Mouse (Mus musculus) hindbrain, embryonic 13.5 days (tissue): ENCODE measurements around the gene Cacng3. TPM values are rescaled to one million over a fixed set of nuclear protein-coding genes. Genes with fewer than 3 reads are reported as not detected.

Experiments used
- ATAC-seq: fragments of 200-750 bp; cut with Nextera tagmentation; 2 replicates; pipeline ENCODE4 v1.8.0; 2017; ENCODE audit warnings: moderate TSS enrichment; ENCODE audit not compliant: low FRiP score
- H3K27ac ChIP-seq: fragments of 300-500 bp; sonication (generic); 2 replicates; pipeline ENCODE4 v1.5.1; 2015; ENCODE audit warnings: inconsistent platforms, mild to moderate bottlenecking, moderate library complexity
- H3K27me3 ChIP-seq: fragments of 300-500 bp; sonication (generic); 2 replicates; pipeline ENCODE4 v1.6.1; 2015; ENCODE audit warnings: mild to moderate bottlenecking, inconsistent platforms
- H3K36me3 ChIP-seq: fragments of 300-500 bp; sonication (generic); 2 replicates; pipeline ENCODE4 v1.6.1; 2015; ENCODE audit warnings: mild to moderate bottlenecking, inconsistent platforms
- H3K4me1 ChIP-seq: fragments of 300-500 bp; sonication (generic); replicated peaks from 2 replicates; pipeline ENCODE4 v1.6.1; 2015; ENCODE audit warnings: inconsistent platforms
- H3K4me2 ChIP-seq: fragments of 300-500 bp; sonication (generic); 2 replicates; pipeline ENCODE4 v1.6.1; 2015; ENCODE audit warnings: inconsistent platforms, mild to moderate bottlenecking, moderate library complexity
- H3K4me3 ChIP-seq: fragments of 300-500 bp; sonication (generic); 2 replicates; pipeline ENCODE4 v1.5.1; 2015; ENCODE audit warnings: mild to moderate bottlenecking, inconsistent platforms
- H3K9ac ChIP-seq: fragments of 300-500 bp; sonication (generic); 2 replicates; pipeline ENCODE4 v1.6.1; 2015; ENCODE audit warnings: mild to moderate bottlenecking, inconsistent platforms
- H3K9me3 ChIP-seq: fragments of 300-500 bp; sonication (generic); 2 replicates; pipeline ENCODE4 v1.6.1; 2016; ENCODE audit warnings: inconsistent platforms
- WGBS: fragments of 180-500 bp; shearing (Covaris S2); methylation state at CpG from one replicate; pipeline ENCODE4 v1.1.7; 2015; 5-methylcytosine and 5-hydroxymethylcytosine counted together
- polyA plus RNA-seq: library from polyadenylated mRNA; unstranded; fragments of >200 nt; fragmentation: Nextera tagmentation; extraction: Ambion mirVana; gene quantifications from 2 replicates; pipeline ENCODE4 v1.2.1, GENCODE M21; 2015

Cacng3 gene
- polyA plus RNA-seq, 1 experiment from 2014 or later = 9.2 TPM

DNA sequence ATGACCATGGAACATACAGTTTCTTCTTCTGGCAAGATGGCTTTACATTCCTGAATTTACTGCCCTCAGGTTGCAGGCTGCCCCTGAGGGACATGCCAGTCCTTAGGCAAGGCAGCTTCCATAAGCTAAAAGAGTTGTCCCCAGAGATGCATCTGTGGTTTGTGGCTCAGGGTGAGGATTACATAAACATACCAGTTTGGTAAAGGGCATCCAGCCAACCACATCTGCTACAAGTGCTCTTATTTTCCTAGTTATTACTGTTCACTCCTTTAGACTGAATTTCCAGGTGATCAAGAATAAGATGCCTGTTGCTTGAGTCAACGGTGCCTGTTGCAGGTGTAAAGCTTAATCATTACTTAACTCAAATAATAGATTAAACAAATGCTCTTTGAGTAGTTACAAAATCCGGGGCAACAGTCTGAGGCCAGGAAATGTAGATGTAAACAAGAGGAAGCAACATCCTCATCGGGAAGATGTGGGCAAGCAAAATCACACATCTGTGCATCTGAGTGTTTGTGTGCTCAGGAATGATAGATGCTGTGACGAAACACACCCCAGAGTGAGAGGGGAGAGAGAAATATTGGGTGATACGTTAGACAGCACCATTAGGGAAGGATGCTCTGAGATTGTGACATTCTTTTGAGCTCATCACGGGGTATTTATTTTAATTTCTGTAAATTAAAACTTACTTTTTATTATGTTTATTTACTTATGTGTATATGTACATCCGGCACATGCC lies 4.8 kb upstream of the Cacng3 start:
- no peak for ATAC-seq
- no peak overlapping the region for H3K4me2 ChIP-seq
- H3K27me3 ChIP-seq = peaks cover 7% of the 10 kb centered on the region; the same call in 1 of the 2 replicates
- no peak overlapping the region for H3K4me3 ChIP-seq
- no peak overlapping the region for H3K27ac ChIP-seq
- no peaks in the 10 kb centered on the region for H3K36me3 ChIP-seq
- H3K9me3 ChIP-seq = no peaks in the 10 kb centered on the region
- no peak overlapping the region for H3K9ac ChIP-seq
- WGBS = 80% methylated on average over 7 of the region's 7 CpGs
- peaks cover 3% of the 10 kb centered on the region for H3K4me1 ChIP-seq

DNA sequence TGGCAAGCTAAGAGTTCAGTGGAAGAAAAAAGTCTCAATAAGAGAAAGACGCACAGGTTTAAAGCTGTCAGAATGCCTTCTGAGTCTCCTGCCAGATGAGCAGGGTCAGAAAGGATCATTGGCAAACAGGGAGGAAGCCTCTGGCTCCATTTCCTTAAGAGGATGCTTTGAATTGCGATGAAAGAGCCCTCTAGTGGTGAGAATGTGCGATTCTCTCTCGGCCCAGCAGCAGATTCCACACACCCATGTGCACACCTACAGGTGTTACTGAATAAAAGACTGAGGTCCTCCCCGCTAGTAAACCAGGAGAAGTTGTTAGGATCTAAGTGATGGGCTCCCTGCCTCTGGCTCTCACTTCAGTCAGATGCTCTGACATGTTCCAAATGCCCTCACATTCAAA lies 2.4 kb upstream of the Cacng3 start:
- ATAC-seq = no peak
- no peak overlapping the region for H3K4me3 ChIP-seq
- no peaks in the 10 kb centered on the region for H3K36me3 ChIP-seq
- H3K4me2 ChIP-seq = no peak overlapping the region
- H3K9ac ChIP-seq = no peak overlapping the region
- H3K27me3 ChIP-seq = peaks cover 16% of the 10 kb centered on the region; the same call in 1 of the 2 replicates
- H3K4me1 ChIP-seq = peaks cover 15% of the 10 kb centered on the region
- no peak overlapping the region for H3K27ac ChIP-seq
- WGBS = 31% methylated on average over 5 of the region's 5 CpGs
- H3K9me3 ChIP-seq = no peaks in the 10 kb centered on the region

DNA sequence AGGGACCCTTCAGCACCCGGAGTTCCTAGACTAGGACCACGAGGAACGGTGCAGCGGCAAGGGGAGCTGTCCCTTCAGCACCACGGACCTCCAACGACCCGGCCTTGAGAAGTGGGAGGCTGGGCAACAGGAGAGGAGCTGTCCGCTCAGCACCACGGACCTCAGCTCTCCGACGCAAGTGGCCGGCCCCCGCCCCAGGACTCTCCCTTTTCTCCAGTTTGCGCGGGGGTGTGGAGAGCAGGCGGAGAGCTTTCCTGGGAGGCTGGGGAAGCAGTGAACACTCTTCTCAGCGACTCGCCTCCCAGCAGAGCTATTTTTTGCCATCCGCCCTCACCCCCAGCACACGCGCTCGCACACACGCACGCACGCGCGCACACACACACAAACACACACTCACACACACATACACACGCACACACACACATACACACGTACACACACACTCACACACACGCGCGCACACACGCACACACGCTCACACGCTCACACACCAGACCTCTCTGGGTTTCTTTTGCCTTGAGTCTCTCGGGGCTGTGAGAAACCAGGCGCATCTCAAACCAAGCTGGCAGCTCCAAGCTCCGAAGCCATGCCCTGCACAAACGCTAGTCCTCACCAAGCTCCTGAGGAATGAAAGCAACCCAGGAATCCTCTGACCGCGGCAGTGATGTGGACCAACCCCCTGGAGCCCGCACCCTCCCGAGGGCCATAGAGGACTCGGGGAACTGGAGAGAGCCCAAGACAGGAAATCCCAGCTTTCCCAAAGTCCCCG lies 765 bp downstream of the Cacng3 start:
- peak; percentile 84 for ATAC-seq
- peaks cover 16% of the 10 kb centered on the region; the same call in 1 of the 2 replicates for H3K27me3 ChIP-seq
- 13% methylated on average over 45 of the region's 45 CpGs for WGBS
- H3K4me2 ChIP-seq = peak overlapping the region; percentile 78
- H3K9ac ChIP-seq = peak overlapping the region; percentile 68
- no peaks in the 10 kb centered on the region for H3K36me3 ChIP-seq
- H3K4me1 ChIP-seq = peaks cover 15% of the 10 kb centered on the region
- H3K4me3 ChIP-seq = peak overlapping the region; percentile 46
- H3K9me3 ChIP-seq = no peaks in the 10 kb centered on the region
- peak overlapping the region; percentile 62 for H3K27ac ChIP-seq

- Histone ChIP-seq H3K9me3 (no peaks in the 10 kb centered on the region), H3K4me1 (peaks cover 15% of the 10 kb centered on the region), H3K27me3 (peaks cover 16% of the 10 kb centered on the region; the same call in 1 of the 2 replicates), H3K4me2 (peak overlapping the region; percentile 78), H3K9ac (no peak overlapping the region), H3K36me3 (no peaks in the 10 kb centered on the region), H3K27ac (no peak overlapping the region), H3K4me3 (peak overlapping the region; percentile 46; the same call in 1 of the 2 replicates)
- WGBS = 71% methylated on average over 5 of the region's 5 CpGs
- no peak for ATAC-seq
These were observed 2.7 kb downstream of the Cacng3 start for GRCm38 (mm10) chr7:122672981-122673380.

- H3K9ac ChIP-seq = no peak overlapping the region
- H3K9me3 ChIP-seq = no peaks in the 10 kb centered on the region
- peaks cover 11% of the 10 kb centered on the region; the same call in 1 of the 2 replicates for H3K27me3 ChIP-seq
- no peak overlapping the region for H3K27ac ChIP-seq
- WGBS = 85% methylated on average over 7 of the region's 7 CpGs
- H3K4me1 ChIP-seq = peaks cover 14% of the 10 kb centered on the region
- ATAC-seq = no peak
- no peaks in the 10 kb centered on the region for H3K36me3 ChIP-seq
- H3K4me3 ChIP-seq = no peak overlapping the region
- no peak overlapping the region for H3K4me2 ChIP-seq
These were observed 4.9 kb downstream of the Cacng3 start for GRCm38 (mm10) chr7:122675207-122675606.

GRCm38 (mm10) chr7:122701751-122702150 lies 31.5 kb downstream of the Cacng3 start:
- no peak for ATAC-seq
- Histone ChIP-seq H3K36me3 (no peaks in the 10 kb centered on the region), H3K9me3 (no peaks in the 10 kb centered on the region), H3K9ac (no peak overlapping the region), H3K27ac (no peak overlapping the region), H3K4me1 (0 out of 2 replicates have a peak, but pooled peaks cover 3% of the 10 kb centered on the region), H3K27me3 (no peaks in the 10 kb centered on the region), H3K4me2 (no peak overlapping the region), H3K4me3 (no peak overlapping the region)
- WGBS = 81% methylated on average over 5 of the region's 5 CpGs

GRCm38 (mm10) chr7:122702443-122702842 lies 32.2 kb downstream of the Cacng3 start:
- Histone ChIP-seq H3K4me2 (no peak overlapping the region), H3K27ac (no peak overlapping the region), H3K4me3 (no peak overlapping the region), H3K4me1 (0 out of 2 replicates have a peak, but pooled peaks cover 3% of the 10 kb centered on the region), H3K27me3 (no peaks in the 10 kb centered on the region), H3K9ac (no peak overlapping the region), H3K36me3 (no peaks in the 10 kb centered on the region), H3K9me3 (no peaks in the 10 kb centered on the region)
- WGBS = 77% methylated on average over 4 of the region's 4 CpGs
- no peak for ATAC-seq

- no peak for ATAC-seq
- H3K9ac ChIP-seq = no peak overlapping the region
- 57% methylated on average over 5 of the region's 5 CpGs for WGBS
- H3K9me3 ChIP-seq = no peaks in the 10 kb centered on the region
- no peak overlapping the region for H3K4me2 ChIP-seq
- no peaks in the 10 kb centered on the region for H3K27me3 ChIP-seq
- no peak overlapping the region for H3K27ac ChIP-seq
- H3K4me3 ChIP-seq = no peak overlapping the region
- H3K4me1 ChIP-seq = 0 out of 2 replicates have a peak, but pooled peaks cover 3% of the 10 kb centered on the region
- H3K36me3 ChIP-seq = no peaks in the 10 kb centered on the region
These were observed 36.4 kb downstream of the Cacng3 start for GRCm38 (mm10) chr7:122706736-122707135.

DNA sequence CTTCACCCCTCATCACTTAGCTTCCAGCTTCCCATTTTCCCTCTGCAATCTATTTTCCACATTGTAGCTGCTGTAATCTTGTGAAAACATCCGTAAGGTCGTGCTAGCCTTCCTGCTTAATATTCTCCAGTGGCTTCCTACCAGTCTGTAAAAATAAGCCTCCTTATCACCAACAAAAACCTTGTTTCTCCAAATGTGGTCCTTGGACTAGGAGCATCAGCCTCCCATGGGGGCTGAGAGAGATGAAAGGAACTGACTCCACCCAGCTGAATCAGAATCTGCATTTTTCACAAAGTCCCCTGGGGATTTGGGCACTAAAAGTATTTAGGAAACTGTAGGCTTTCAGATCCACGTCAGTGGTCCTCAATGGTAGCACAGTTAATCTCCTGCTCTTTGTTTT lies 46.0 kb downstream of the Cacng3 start:
- Histone ChIP-seq H3K9ac (no peak overlapping the region), H3K4me3 (no peak overlapping the region), H3K27me3 (no peaks in the 10 kb centered on the region), H3K27ac (no peak overlapping the region), H3K4me1 (no peaks in the 10 kb centered on the region), H3K9me3 (no peaks in the 10 kb centered on the region), H3K36me3 (no peaks in the 10 kb centered on the region), H3K4me2 (no peak overlapping the region)
- WGBS = 42% methylated on average over 3 of the region's 3 CpGs
- no peak for ATAC-seq

GRCm38 (mm10) chr7:122718540-122718939 lies 48.2 kb downstream of the Cacng3 start:
- Histone ChIP-seq H3K4me2 (no peak overlapping the region), H3K36me3 (no peaks in the 10 kb centered on the region), H3K27ac (no peak overlapping the region), H3K27me3 (no peaks in the 10 kb centered on the region), H3K4me1 (no peaks in the 10 kb centered on the region), H3K9ac (no peak overlapping the region), H3K4me3 (no peak overlapping the region), H3K9me3 (no peaks in the 10 kb centered on the region)
- WGBS = 95% methylated on average over 4 of the region's 4 CpGs
- no peak for ATAC-seq

DNA sequence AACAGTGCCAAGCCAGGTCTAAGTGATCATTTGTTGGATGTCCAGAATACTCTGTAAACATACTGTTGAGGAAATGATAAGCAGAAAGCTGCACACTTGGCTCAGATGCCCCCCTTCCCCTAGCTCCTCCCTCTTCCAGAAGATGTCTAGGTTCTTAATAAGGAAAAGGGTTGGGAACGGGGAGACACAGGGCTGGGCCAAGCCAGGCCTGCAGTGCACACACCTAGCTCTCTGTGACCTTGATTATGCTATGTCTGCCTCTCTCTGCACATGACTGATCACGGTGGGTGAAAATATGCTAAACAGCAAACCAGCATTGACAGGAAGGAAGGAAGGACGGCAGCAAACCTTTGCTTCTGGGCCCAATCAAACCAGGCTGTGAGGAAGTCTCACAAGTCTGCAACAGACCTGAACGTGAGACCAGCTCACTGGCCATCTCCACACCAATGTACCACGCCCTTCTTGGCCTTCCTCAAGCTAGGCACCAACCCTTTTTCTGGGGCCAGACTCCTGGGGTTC lies 53.1 kb downstream of the Cacng3 start:
- WGBS = 44% methylated on average over 5 of the region's 5 CpGs
- Histone ChIP-seq H3K27me3 (no peaks in the 10 kb centered on the region), H3K27ac (no peak overlapping the region), H3K36me3 (no peaks in the 10 kb centered on the region), H3K4me3 (no peak overlapping the region), H3K4me2 (no peak overlapping the region), H3K9ac (no peak overlapping the region), H3K9me3 (no peaks in the 10 kb centered on the region), H3K4me1 (no peaks in the 10 kb centered on the region)
- ATAC-seq = no peak

DNA sequence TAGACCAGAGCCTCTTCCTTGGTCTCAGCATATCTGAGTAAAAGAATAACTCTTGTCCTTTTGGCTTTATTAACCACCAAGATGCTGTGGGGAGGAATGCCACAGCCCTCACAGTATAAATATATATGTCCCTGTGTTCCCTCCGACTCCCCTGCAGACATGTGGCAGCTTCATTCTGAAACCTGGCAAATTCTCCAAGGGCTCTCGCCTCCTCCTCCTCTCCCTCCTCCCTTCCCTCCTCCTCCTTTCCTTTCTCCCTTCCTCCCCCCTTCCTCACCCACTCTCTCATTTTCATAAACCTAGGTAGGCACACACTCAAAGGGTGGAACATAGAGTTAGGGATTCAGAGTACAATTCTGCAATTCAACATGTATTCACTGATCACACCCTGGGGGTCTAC lies 56.1 kb downstream of the Cacng3 start:
- Histone ChIP-seq H3K4me2 (no peak overlapping the region), H3K27me3 (no peaks in the 10 kb centered on the region), H3K4me3 (no peak overlapping the region), H3K4me1 (peaks cover 5% of the 10 kb centered on the region), H3K27ac (no peak overlapping the region), H3K9ac (no peak overlapping the region), H3K9me3 (no peaks in the 10 kb centered on the region), H3K36me3 (no peaks in the 10 kb centered on the region)
- ATAC-seq = no peak
- WGBS = 85% methylated on average over 2 of the region's 2 CpGs
